Mouse (Mus musculus): ENCODE measurements around the gene Sipa1l3. TPM values are rescaled to one million over a fixed set of nuclear protein-coding genes. Genes with fewer than 3 reads are reported as not detected.

The Sipa1l3 gene
- polyA plus RNA-seq, 1 experiment from 2014 or later, result 9.7 TPM

- Histone ChIP-seq H3K27ac (replicated peaks) (peak overlapping the region; percentile 35), H3K4me2 (replicated peaks; ENCODE audit: low read depth) (no peak overlapping the region), H3K9ac (ENCODE audit: low read length) (no peak overlapping the region), H3K4me3 (ENCODE audit: low read depth, low read length) (no peak overlapping the region), H3K27me3 (ENCODE audit: control insufficient read depth, insufficient read depth, low read length) (no peaks in the 10 kb centered on the region), H3K4me1 (replicated peaks; ENCODE audit: control insufficient read depth, insufficient read depth) (0 out of 2 replicates have a peak, but pooled peaks cover 4% of the 10 kb centered on the region), H3K9me3 (ENCODE audit: control insufficient read depth, low read length) (no peaks in the 10 kb centered on the region), H3K36me3 (ENCODE audit: control insufficient read depth, insufficient read depth, low read length) (no peaks in the 10 kb centered on the region)
- DNase-seq (ENCODE audit: low spot score) (peak; percentile 61), ATAC-seq (ENCODE audit: low FRiP score, low TSS enrichment) (peak; percentile 90)
- TF ChIP-seq EP300 (optimal IDR thresholded peaks at IDR 0.05) (no peak), CTCF (IDR thresholded peaks at IDR 0.05; ENCODE audit: low read depth) (no peak)
- WGBS, result 56% methylated on average over 10 of the region's 10 CpGs
Observed at GRCm38 (mm10) chr7:29496953-29497590, 21.4 kb downstream of the Sipa1l3 start.

- ATAC-seq (ENCODE audit: low FRiP score, low TSS enrichment), result no peak
Observed at GRCm38 (mm10) chr7:29496332-29496731, 22.1 kb downstream of the Sipa1l3 start.

GRCm38 (mm10) chr7:29495880-29496279 is 22.6 kb downstream of the Sipa1l3 start:
- no peaks in the 10 kb centered on the region for H3K36me3 ChIP-seq (ENCODE audit: control insufficient read depth, insufficient read depth, low read length)
- H3K9me3 ChIP-seq (ENCODE audit: control insufficient read depth, low read length), result no peaks in the 10 kb centered on the region
- H3K27me3 ChIP-seq (ENCODE audit: control insufficient read depth, insufficient read depth, low read length), result no peaks in the 10 kb centered on the region
- H3K4me3 ChIP-seq (ENCODE audit: low read depth, low read length), result no peak overlapping the region
- H3K27ac ChIP-seq (replicated peaks), result no peak overlapping the region
- no peak overlapping the region for H3K9ac ChIP-seq (ENCODE audit: low read length)
- peaks cover 9% of the 10 kb centered on the region for H3K4me1 ChIP-seq (replicated peaks; ENCODE audit: control insufficient read depth, insufficient read depth)
- ATAC-seq (ENCODE audit: low FRiP score, low TSS enrichment) (no peak), DNase-seq (ENCODE audit: low spot score) (no peak)
- 64% methylated on average over 4 of the region's 4 CpGs for WGBS
- TF ChIP-seq CTCF (IDR thresholded peaks at IDR 0.05; ENCODE audit: low read depth), result no peak
- TF ChIP-seq EP300 (optimal IDR thresholded peaks at IDR 0.05), result no peak
- H3K4me2 ChIP-seq (replicated peaks; ENCODE audit: low read depth), result no peak overlapping the region

More at GRCm38 (mm10) chr7:29496332-29496731, 22.1 kb downstream of the Sipa1l3 start:
- H3K4me3 ChIP-seq (ENCODE audit: low read depth, low read length), result no peak overlapping the region
- no peak for DNase-seq (ENCODE audit: low spot score)
- TF ChIP-seq CTCF (IDR thresholded peaks at IDR 0.05; ENCODE audit: low read depth) (no peak), EP300 (optimal IDR thresholded peaks at IDR 0.05) (no peak)
- WGBS, result 48% methylated on average over 4 of the region's 4 CpGs
- no peaks in the 10 kb centered on the region for H3K27me3 ChIP-seq (ENCODE audit: control insufficient read depth, insufficient read depth, low read length)
- H3K9ac ChIP-seq (ENCODE audit: low read length), result no peak overlapping the region
- H3K4me1 ChIP-seq (replicated peaks; ENCODE audit: control insufficient read depth, insufficient read depth), result 0 out of 2 replicates have a peak, but pooled peaks cover 7% of the 10 kb centered on the region
- no peaks in the 10 kb centered on the region for H3K36me3 ChIP-seq (ENCODE audit: control insufficient read depth, insufficient read depth, low read length)
- 0 out of 2 replicates have a peak overlapping the region, but pooled peaks have one; percentile 18 for H3K27ac ChIP-seq (replicated peaks)
- H3K9me3 ChIP-seq (ENCODE audit: control insufficient read depth, low read length), result no peaks in the 10 kb centered on the region
- H3K4me2 ChIP-seq (replicated peaks; ENCODE audit: low read depth), result no peak overlapping the region

GRCm38 (mm10) chr7:29494854-29495253 is 23.6 kb downstream of the Sipa1l3 start:
- ATAC-seq (ENCODE audit: low FRiP score, low TSS enrichment) (no peak), DNase-seq (ENCODE audit: low spot score) (no peak)
- no peak overlapping the region for H3K27ac ChIP-seq (replicated peaks)
- H3K36me3 ChIP-seq (ENCODE audit: control insufficient read depth, insufficient read depth, low read length), result no peaks in the 10 kb centered on the region
- no peak overlapping the region for H3K4me2 ChIP-seq (replicated peaks; ENCODE audit: low read depth)
- H3K4me3 ChIP-seq (ENCODE audit: low read depth, low read length), result no peak overlapping the region
- WGBS, result 89% methylated on average over 11 of the region's 11 CpGs
- H3K9me3 ChIP-seq (ENCODE audit: control insufficient read depth, low read length), result no peaks in the 10 kb centered on the region
- TF ChIP-seq CTCF (IDR thresholded peaks at IDR 0.05; ENCODE audit: low read depth), result no peak
- no peak overlapping the region for H3K9ac ChIP-seq (ENCODE audit: low read length)
- peaks cover 11% of the 10 kb centered on the region for H3K4me1 ChIP-seq (replicated peaks; ENCODE audit: control insufficient read depth, insufficient read depth)
- no peaks in the 10 kb centered on the region for H3K27me3 ChIP-seq (ENCODE audit: control insufficient read depth, insufficient read depth, low read length)

GRCm38 (mm10) chr7:29494015-29494414 is 24.4 kb downstream of the Sipa1l3 start:
- no peak for DNase-seq (ENCODE audit: low spot score)
- H3K36me3 ChIP-seq (ENCODE audit: control insufficient read depth, insufficient read depth, low read length), result no peaks in the 10 kb centered on the region
- H3K9ac ChIP-seq (ENCODE audit: low read length), result no peak overlapping the region
- H3K4me3 ChIP-seq (ENCODE audit: low read depth, low read length), result no peak overlapping the region
- H3K4me2 ChIP-seq (replicated peaks; ENCODE audit: low read depth), result no peak overlapping the region
- 67% methylated on average over 5 of the region's 5 CpGs for WGBS
- no peaks in the 10 kb centered on the region for H3K27me3 ChIP-seq (ENCODE audit: control insufficient read depth, insufficient read depth, low read length)
- H3K27ac ChIP-seq (replicated peaks), result peak overlapping the region; percentile 35
- no peaks in the 10 kb centered on the region for H3K9me3 ChIP-seq (ENCODE audit: control insufficient read depth, low read length)
- no peak for ATAC-seq (ENCODE audit: low FRiP score, low TSS enrichment)
- H3K4me1 ChIP-seq (replicated peaks; ENCODE audit: control insufficient read depth, insufficient read depth), result peaks cover 14% of the 10 kb centered on the region
- TF ChIP-seq EP300 (optimal IDR thresholded peaks at IDR 0.05) (no peak), CTCF (IDR thresholded peaks at IDR 0.05; ENCODE audit: low read depth) (no peak)

GRCm38 (mm10) chr7:29492992-29493391 is 25.4 kb downstream of the Sipa1l3 start:
- Histone ChIP-seq H3K4me1 (replicated peaks; ENCODE audit: control insufficient read depth, insufficient read depth) (peaks cover 14% of the 10 kb centered on the region), H3K27ac (replicated peaks) (no peak overlapping the region; the same call in 1 of the 2 replicates), H3K9ac (ENCODE audit: low read length) (no peak overlapping the region), H3K36me3 (ENCODE audit: control insufficient read depth, insufficient read depth, low read length) (no peaks in the 10 kb centered on the region), H3K27me3 (ENCODE audit: control insufficient read depth, insufficient read depth, low read length) (no peaks in the 10 kb centered on the region), H3K4me2 (replicated peaks; ENCODE audit: low read depth) (no peak overlapping the region), H3K4me3 (ENCODE audit: low read depth, low read length) (no peak overlapping the region), H3K9me3 (ENCODE audit: control insufficient read depth, low read length) (no peaks in the 10 kb centered on the region)
- ATAC-seq (ENCODE audit: low FRiP score, low TSS enrichment) (no peak), DNase-seq (ENCODE audit: low spot score) (no peak)
- TF ChIP-seq CTCF (IDR thresholded peaks at IDR 0.05; ENCODE audit: low read depth), result no peak
- no peak for TF ChIP-seq EP300 (optimal IDR thresholded peaks at IDR 0.05)
- 89% methylated on average over 1 of the region's 1 CpGs for WGBS

All from stomach, postnatal 0 days (tissue).